Mouse (Mus musculus) bone marrow, adult 2 months (tissue): ENCODE measurements around the gene Coa3. TPM values are rescaled to one million over a fixed set of nuclear protein-coding genes. Genes with fewer than 3 reads are reported as not detected.

Experiments used
- H3K27ac ChIP-seq: fragments of 200-500 bp; 2 replicates; pipeline ENCODE4 v1.5.1; 2012; ENCODE audit warnings: low read depth, mild to moderate bottlenecking, control low read depth, inconsistent platforms, low read length; ENCODE audit not compliant: control insufficient read depth, poor library complexity, insufficient read depth
- H3K4me1 ChIP-seq: fragments of 200-500 bp; 2 replicates; pipeline ENCODE4 v1.6.1; 2011; ENCODE audit warnings: low read length; ENCODE audit not compliant: control insufficient read depth, insufficient read depth
- H3K4me3 ChIP-seq: fragments of 200-500 bp; replicated peaks from 2 replicates; pipeline ENCODE3; 2011; ENCODE audit warnings: mild to moderate bottlenecking, low read depth, low read length, control low read depth; ENCODE audit not compliant: control insufficient read depth
- CTCF ChIP-seq: fragments of 200-500 bp; IDR thresholded peaks from 2 replicates; pipeline ENCODE4 v1.5.1; 2011; ENCODE audit warnings: low read length, control low read depth; ENCODE audit not compliant: control insufficient read depth, insufficient read depth
- POLR2A ChIP-seq: fragments of 200-500 bp; IDR thresholded peaks from 2 replicates; pipeline ENCODE4 v1.6.1; 2011; ENCODE audit warnings: low read depth, mild to moderate bottlenecking, control low read depth, low read length, borderline replicate concordance; ENCODE audit not compliant: control insufficient read depth
- WGBS: fragments of 180-500 bp; shearing (Covaris S2); methylation state at CpG from one replicate; pipeline ENCODE4 v1.1.7; 2018; 5-methylcytosine and 5-hydroxymethylcytosine counted together
- polyA plus RNA-seq: library from polyadenylated mRNA; stranded (reverse); fragments of >200 nt; gene quantifications from 2 replicates; pipeline ENCODE4 v1.2.4, GENCODE M21; 2011; ENCODE audit warnings: low replicate concordance; ENCODE audit not compliant: missing spikeins, insufficient read depth, insufficient read length

Gene Coa3
- polyA plus RNA-seq, 1 experiment, result 61.9 TPM

GRCm38 (mm10) chr11:101275309-101275708 is 3.6 kb downstream of the Coa3 start:
- Histone ChIP-seq H3K4me3 (no peak overlapping the region), H3K27ac (no peak overlapping the region), H3K4me1 (peaks cover 3% of the 10 kb centered on the region)
- 74% methylated on average over 4 of the region's 4 CpGs for WGBS
- TF ChIP-seq POLR2A, result no peak
- no peak for TF ChIP-seq CTCF

GRCm38 (mm10) chr11:101272446-101272845 is 6.5 kb downstream of the Coa3 start:
- no peak for TF ChIP-seq POLR2A
- no peak for TF ChIP-seq CTCF
- Histone ChIP-seq H3K27ac (no peak overlapping the region), H3K4me3 (no peak overlapping the region), H3K4me1 (0 out of 2 replicates have a peak, but pooled peaks cover 1% of the 10 kb centered on the region)
- 69% methylated on average over 3 of the region's 3 CpGs for WGBS

- WGBS, result 38% methylated on average over 10 of the region's 10 CpGs
- TF ChIP-seq POLR2A (no peak), CTCF (no peak)
- Histone ChIP-seq H3K4me1 (no peaks in the 10 kb centered on the region), H3K4me3 (no peak overlapping the region), H3K27ac (no peak overlapping the region)
Measured at GRCm38 (mm10) chr11:101269577-101270116, 9.3 kb downstream of the Coa3 start.

- Histone ChIP-seq H3K4me1 (no peaks in the 10 kb centered on the region), H3K27ac (no peak overlapping the region), H3K4me3 (no peak overlapping the region)
- WGBS, result 49% methylated on average over 6 of the region's 6 CpGs
- no peak for TF ChIP-seq POLR2A
- TF ChIP-seq CTCF, result no peak
Measured at GRCm38 (mm10) chr11:101265906-101266305, 13.0 kb downstream of the Coa3 start.

- Histone ChIP-seq H3K27ac (no peak overlapping the region), H3K4me1 (no peaks in the 10 kb centered on the region), H3K4me3 (no peak overlapping the region)
- TF ChIP-seq POLR2A (no peak), CTCF (no peak)
- WGBS, result 15% methylated on average over 31 of the region's 31 CpGs
Measured at GRCm38 (mm10) chr11:101264954-101265471, 13.9 kb downstream of the Coa3 start.

- 38% methylated on average over 3 of the region's 3 CpGs for WGBS
- no peak overlapping the region for H3K27ac ChIP-seq
- no peaks in the 10 kb centered on the region for H3K4me1 ChIP-seq
- H3K4me3 ChIP-seq, result no peak overlapping the region
- no peak for TF ChIP-seq CTCF
- TF ChIP-seq POLR2A, result no peak
Measured at GRCm38 (mm10) chr11:101263989-101264280, 15.0 kb downstream of the Coa3 start.

GRCm38 (mm10) chr11:101263138-101263988 is 15.6 kb downstream of the Coa3 start:
- H3K4me1 ChIP-seq, result no peaks in the 10 kb centered on the region
- H3K4me3 ChIP-seq, result no peak overlapping the region
- no peak for TF ChIP-seq CTCF
- no peak for TF ChIP-seq POLR2A
- H3K27ac ChIP-seq, result no peak overlapping the region
- 14% methylated on average over 32 of the region's 32 CpGs for WGBS

- Histone ChIP-seq H3K4me1 (no peaks in the 10 kb centered on the region), H3K4me3 (no peak overlapping the region), H3K27ac (no peak overlapping the region)
- TF ChIP-seq POLR2A, result no peak
- no peak for TF ChIP-seq CTCF
- 6% methylated on average over 24 of the region's 24 CpGs for WGBS
Measured at GRCm38 (mm10) chr11:101262272-101262967, 16.5 kb downstream of the Coa3 start.
